Mouse (Mus musculus): ENCODE results near the gene C2cd3.

C2cd3 gene

DNA sequence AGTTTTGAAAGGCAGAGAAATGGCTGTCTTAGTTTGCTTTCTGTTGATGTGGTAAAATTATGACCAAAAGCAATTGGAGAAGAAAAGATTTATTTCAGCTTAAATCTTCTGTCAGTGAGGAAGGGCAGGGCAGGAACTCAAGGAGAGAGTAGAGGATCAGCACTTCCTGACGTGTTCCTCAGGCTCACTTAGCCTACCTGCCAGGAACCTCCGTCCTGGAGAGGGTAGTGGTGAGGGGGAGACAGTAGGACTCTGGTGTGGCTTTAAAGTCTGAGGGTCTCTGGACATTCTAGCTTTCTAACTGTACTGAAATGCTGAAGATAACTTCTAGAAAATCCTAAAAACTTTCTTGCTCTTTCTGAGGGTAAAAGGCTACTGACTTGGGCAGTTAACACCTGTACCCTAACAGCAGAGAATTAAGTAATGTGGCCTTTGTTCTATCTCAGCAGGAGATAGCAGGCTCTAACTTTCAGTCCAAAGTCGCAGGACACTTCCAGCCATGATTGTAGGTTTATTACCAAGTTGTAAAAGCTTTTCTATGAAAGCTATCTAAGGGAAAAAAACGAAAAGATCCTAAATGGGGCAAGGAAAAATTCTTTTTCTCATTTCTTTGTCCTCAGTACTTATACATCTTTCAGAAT is 29.0 kb downstream of the C2cd3 start:
- no peak for DNase-seq (ENCODE audit: low read depth in 1 of 2, low spot score in 2 of 2)

DNA sequence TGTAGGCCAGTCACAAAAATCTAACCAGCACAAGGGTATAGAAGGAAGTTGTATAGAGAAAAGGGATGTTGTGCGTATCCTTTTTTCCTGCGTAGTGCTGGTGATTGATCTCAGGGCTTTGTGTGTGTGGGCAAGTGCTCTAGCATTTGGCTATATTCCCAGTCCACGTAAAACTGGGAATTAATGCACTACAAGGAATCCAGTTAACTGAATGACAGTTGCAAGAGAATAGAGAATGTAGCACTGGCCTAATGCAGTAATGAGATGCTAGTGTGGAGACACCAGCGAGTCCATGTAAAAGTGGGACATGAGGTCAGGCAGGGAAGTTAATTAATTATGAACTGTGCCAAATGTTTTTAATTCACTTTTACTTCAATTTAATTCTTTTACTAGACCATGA is 30.7 kb downstream of the C2cd3 start:
- DNase-seq (ENCODE audit: low read depth in 1 of 2, low spot score in 2 of 2) = no peak

DNA sequence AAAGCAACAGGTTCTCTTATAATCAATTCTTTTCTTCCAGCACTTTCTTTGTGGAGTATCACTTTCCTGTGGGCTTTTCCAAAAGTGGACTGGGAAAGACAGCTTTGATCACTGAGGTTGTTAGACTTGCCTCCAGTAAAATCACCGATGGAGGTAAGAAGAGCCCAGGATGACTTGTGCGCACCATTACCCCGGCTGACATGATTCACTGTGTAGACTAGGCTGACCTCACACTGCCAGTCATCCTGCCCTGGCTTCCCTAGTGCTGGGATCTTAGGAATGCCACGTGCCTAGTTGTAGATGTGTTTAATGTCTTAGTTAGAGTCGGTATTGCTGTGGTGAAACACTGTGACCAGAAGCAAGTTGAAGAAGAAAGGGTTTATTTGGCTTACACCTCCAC is 35.6 kb downstream of the C2cd3 start:
- DNase-seq (ENCODE audit: low read depth in 1 of 2, low spot score in 2 of 2) = no peak

DNA sequence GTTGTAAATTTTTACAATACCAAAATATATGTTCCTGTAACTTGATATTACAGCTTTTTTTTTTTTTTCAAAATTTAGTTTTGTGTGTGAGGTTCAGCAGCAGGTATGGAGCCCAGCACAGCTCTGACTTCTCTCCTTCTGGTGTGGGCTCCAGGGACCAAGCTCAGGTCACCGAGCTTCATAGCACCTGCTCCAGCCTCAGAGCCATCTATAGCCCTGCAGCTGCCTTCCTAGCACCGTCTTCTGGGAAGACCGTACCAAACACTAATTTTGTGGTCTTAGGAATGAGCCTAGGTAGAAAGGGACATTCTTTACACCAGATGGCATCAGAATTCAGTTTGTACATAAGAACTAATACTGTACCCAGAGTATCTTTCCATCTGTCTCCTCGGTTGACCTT is 36.7 kb downstream of the C2cd3 start:
- DNase-seq (ENCODE audit: low read depth in 1 of 2, low spot score in 2 of 2) = no peak

DNA sequence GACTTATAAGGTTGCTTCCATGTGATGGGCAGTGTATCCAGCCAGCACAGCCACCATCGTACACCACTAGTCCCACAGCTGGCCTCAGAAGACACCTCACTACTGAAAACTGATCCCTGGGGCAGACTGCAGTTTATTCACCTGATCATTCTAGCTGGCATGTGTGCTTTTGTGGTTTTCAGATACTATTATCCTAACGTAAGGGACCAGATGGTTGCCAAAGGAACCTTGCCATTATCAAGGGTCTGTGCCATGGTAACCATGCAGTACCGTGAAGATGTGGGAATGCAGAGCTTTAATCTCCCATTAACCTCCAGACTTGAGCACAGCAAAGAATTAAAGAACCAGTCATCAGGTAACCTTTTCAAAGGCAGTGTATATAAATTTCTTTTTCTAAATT is 53.8 kb downstream of the C2cd3 start:
- no peak for DNase-seq (ENCODE audit: low read depth in 1 of 2, low spot score in 2 of 2)

DNA sequence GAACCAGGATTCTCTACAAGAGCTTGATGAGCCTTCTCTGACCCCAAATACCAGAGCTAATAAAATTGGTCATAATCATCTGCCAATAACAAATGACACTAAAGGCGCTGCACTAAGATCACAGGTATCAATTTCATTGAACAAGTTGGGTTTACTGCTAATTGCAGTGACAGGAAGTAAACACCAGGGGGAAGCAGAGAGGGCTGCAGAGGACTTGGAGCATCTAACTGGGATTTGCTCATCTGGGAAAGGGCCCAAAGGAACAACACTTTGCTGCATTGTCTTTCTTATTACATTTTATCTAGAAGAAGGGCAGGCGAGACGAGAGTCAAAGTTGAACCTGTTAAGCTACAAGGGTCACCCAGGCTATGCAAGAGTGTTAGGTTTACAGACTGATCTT is 57.1 kb downstream of the C2cd3 start:
- peak in 1 of 2 experiments; percentile 40 for DNase-seq (ENCODE audit: low read depth in 1 of 2, low spot score in 2 of 2)

DNA sequence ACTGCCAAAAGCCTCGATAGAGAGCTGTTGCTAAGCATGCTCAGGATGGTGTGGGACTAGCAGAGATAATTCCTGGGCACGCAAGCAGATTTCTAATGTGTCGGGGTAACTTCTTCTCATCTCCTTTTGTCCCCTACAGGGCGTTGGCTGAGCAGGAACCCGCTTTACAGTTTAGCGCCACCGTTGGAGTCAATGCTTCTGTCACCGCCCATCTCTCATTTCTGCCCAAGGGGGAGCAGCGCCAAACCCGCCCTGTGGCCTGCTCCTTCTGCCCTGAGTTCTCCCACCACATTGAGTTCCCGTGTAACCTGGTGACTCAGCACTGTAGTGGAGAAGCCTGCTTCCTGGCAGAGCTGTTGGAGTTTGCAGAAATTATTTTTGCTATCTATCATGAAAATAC is 57.9 kb downstream of the C2cd3 start:
- no peak for DNase-seq (ENCODE audit: low read depth in 1 of 2, low spot score in 2 of 2)

DNA sequence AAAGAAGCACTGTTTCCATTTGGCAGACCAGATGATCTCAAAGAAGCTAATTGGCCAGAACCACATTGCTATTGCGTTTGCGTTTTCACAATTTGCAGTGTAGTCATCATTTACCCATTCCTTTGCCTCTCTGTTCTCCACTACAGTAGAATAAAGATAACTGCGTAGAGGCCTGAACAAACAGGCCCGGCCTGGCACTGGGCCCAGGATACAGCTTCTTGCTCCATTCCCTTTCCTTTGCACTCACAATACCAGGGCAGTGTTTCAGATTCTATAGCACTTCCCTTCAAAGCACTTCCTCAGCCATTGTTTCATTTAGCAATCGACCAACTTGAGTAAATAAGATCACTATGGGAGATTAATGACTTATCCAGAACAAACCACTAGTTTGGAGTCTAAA is 59.1 kb downstream of the C2cd3 start:
- DNase-seq (ENCODE audit: low read depth in 1 of 2, low spot score in 2 of 2) = peak; percentile 41 to 52

DNA sequence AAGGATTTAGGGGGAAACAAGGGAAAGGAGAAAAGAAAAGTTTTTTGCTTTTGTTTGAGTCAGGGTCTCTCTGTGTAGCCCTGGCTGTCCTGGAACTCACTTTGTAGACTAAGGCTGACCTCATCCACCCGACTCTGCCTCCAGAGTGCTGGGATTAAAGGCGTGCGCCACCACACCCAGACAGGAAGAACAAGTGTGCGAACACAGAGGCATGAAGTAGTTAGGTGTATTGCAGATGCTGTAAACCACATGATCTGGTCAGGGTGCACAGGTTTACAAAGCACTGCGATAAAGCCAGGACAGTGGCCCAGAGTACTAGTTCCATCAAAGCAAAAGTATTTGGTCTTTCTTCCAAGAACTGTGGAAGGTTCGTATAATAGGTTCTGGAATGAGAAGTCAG is 61.3 kb downstream of the C2cd3 start:
- no peak for DNase-seq (ENCODE audit: low read depth in 1 of 2, low spot score in 2 of 2)

DNA sequence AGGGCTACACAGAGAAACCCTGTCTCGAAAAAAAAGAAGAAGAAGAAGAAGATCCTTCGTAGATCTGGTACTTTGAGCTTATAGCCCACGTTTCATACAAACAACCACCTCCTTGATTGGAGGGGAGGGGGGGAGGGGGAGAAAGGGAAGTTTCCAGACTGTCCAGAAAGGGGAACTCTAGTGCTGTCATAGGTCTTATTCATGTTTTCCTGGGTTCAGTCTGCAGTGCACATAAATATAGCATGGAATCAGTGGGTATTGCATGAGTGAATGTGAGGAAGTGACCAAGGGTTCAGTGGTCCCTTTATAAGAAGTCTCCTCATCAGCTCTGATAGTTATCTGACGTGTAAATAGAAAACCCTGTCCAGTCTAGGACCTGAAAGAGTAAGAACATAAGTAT is 71.7 kb downstream of the C2cd3 start:
- no peak for DNase-seq (ENCODE audit: low read depth in 1 of 2, low spot score in 2 of 2)

DNA sequence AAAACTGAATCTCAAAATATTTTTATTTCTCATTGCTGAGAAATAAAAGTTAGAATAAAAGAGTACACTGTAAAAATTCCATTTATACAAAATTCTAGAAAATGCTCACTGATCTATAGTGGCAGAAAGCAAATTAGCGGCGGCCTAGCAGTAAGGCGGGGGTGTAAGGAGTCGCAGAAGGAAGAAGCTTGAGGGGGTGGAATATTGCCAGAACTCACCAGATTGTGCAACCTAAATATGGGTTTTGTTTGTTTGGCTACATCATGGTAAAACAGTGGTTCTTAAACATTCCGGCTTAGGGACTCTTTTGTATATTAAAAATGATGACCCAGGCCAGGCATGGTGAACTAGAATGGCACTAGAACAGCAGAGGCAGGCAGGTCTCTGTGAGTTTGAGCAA is 74.2 kb downstream of the C2cd3 start:
- DNase-seq (ENCODE audit: low read depth in 1 of 2, low spot score in 2 of 2) = no peak

DNA sequence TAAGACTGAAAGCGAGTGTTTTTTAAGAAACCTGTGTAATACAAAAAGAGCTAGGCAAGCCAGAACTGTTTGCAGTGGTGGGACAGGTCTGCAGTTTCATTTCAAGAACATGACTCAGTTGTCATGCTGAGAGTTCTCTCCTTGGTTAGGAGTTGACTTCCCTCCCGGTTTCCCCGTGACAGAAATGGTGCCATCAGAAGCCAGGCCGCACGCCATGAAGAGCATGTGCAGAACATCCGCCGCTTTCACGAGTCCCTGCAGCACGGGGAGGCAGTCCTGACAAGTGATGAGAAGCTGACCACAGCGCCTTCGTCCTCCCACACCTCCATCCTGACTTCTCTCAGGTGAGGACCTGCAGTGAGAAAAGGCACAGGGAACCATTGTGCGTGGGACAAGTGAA is 76.5 kb downstream of the C2cd3 start:
- no peak for DNase-seq (ENCODE audit: low read depth in 1 of 2, low spot score in 2 of 2)

DNA sequence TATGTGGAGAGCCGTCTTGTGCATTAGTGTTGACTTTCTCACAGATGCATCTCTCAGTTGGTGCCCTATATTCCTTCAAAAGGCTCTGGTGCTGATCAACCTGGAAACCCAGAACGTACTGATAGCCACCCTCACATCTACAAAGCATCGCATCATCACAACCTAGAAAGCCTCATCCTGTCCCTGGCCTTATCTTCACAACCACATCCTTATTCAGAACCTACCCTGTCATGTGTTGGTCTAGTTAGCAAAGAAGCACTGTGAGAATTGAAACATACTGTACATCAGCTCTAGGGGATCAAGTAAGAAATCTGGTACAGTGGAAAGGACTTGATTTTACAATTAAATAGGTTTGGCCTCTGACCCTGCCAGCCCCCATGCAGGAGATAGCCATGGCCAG is 77.0 kb downstream of the C2cd3 start:
- DNase-seq (ENCODE audit: low read depth in 1 of 2, low spot score in 2 of 2) = no peak

DNA sequence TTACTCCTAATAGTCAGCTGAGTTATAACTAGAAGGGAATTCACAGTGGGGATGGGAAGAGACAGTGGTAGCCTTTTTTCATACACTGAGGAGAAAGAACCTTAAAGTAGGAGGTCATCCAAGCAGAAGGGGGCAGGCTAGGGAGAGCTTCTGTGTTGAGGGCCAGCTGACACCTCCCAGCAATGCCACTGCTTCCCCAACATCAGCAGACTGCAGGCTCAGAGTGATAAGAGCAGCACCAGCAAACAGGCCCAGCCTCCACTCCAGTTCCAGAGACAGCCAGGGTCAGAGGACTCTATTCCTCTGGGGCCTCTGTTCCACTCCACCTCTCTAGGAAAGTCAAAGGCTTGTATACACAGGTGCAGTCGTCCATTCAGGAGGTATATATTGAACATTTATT is 86.1 kb downstream of the C2cd3 start:
- no peak for DNase-seq (ENCODE audit: low read depth in 1 of 2, low spot score in 2 of 2)

DNA sequence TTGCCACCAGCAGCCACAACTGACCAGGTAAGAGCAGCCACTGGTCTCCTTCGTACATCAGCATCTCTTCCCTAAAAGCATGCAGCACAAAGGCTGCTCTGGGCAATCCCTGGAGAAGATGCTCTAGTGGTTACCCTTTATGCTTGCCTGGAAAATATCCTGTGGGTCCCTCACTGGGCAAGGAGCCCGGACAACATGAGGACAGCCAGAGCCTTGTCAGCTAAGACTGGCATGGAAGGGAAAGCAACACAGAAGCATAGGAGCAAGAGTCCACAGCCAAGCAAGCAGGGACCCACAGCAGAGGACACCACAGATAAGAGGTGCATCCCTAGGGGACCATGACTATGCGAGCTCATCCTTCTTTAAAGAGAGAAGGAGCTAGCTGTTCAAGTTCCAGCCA is 87.8 kb downstream of the C2cd3 start:
- no peak for DNase-seq (ENCODE audit: low read depth in 1 of 2, low spot score in 2 of 2)

DNA sequence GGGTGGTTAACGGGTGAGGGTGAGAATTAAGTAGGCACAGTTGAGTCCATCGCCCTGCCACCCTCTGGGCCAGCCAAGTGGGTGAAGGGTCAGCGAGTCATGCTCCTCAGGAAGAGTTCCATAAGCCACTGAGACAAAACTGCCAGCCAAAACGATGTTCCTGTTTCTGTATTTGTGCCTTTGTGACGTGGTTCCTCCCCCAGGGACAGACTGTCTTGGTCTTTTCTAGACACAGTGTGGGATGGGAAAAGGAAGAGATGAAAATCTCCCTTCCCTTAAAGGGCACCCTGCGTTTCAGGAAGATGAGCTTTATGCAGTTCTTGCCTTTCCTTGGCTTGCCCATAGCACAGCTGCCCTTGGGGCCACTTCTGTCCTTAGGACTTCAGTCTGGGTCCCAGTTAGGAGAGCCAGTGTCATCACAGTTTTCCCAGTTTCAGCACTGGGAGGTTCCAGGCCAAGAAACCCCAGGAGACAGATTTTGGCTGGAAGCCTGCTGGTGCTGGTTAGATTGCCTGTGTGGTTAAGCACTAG is 89.7 kb downstream of the C2cd3 start:
- peak; percentile 54 to 71 for DNase-seq (ENCODE audit: low read depth in 1 of 2, low spot score in 2 of 2)

DNA sequence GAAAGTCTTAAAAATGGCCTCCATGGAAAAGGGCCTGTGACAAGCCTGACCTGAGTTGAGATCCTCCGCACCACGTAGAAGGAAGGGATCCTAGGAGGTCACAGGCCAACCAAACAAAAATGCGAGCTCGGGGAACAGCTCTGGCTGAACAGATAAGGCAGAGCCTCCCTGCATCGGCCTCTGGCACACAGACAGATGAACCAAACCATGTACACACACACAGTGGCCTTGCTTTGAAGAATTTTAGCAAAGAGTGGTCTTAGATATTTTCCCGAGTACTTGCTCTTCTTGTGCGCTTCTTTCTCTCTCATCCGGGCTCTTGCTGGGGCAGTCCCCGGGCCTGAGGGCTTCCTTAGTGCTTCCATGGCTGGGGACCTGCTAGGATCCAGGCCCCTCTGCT is 91.2 kb downstream of the C2cd3 start:
- DNase-seq (ENCODE audit: low read depth in 1 of 2, low spot score in 2 of 2) = no peak

DNA sequence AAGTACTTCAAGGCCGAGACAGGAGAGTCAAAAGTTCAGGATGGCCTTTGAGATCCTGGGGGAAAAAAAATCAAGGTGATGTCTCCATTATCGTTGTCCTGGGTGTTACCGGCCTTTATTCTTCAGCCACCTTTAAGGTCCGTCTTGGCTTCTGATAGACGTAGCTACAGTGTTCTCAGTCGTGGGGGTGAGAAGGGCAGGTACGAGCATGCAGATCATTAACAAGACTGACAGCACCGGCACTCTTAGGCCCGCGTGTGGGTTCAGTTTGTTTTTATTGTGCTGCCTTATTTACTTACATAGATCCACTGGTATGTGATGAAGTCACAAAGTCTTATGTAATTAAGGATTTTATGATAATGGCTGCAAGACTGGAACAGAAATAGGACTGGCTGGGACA is 91.7 kb downstream of the C2cd3 start:
- no peak for DNase-seq (ENCODE audit: low read depth in 1 of 2, low spot score in 2 of 2)

DNA sequence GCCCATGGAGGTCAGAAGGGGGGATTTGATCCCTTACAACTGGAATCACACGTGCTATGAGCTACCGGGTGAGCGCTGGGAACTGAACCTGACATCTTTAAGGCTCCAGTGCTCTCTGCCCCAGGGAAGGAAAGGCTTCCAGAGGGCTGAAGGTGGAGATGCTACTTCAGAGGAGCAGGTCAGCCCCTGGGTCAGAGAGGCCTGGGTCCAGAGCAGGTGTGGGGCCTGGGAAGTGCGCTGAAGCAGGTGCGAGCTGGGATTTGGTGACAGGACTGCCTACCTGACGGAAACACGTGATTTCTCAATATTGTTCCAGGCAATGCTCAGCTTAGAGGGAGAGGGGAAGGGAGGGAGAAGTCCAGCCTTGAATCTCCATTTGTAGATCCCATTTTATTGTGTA is 92.2 kb downstream of the C2cd3 start:
- no peak for DNase-seq (ENCODE audit: low read depth in 1 of 2, low spot score in 2 of 2)

DNA sequence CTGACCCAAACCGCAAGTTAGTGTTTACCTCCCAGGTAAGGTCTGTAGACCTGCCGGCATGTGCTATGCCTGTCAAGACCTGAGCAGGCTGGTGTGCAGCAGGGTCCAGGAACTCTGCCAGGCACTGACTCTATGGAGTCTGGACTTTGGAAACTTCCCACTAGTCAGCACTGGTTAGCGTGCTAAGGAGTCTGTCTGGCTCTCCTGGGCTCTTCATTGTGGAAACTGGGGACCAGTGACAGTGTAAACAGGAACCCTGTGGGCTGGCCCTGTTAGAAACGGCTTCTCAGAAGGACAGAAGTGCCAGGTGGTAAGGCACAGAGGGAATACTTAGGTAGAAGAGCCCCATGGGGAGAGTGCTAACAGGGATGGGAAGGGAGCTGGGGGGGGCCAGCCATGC is 93.2 kb downstream of the C2cd3 start:
- no peak for DNase-seq (ENCODE audit: low read depth in 1 of 2, low spot score in 2 of 2)

DNA sequence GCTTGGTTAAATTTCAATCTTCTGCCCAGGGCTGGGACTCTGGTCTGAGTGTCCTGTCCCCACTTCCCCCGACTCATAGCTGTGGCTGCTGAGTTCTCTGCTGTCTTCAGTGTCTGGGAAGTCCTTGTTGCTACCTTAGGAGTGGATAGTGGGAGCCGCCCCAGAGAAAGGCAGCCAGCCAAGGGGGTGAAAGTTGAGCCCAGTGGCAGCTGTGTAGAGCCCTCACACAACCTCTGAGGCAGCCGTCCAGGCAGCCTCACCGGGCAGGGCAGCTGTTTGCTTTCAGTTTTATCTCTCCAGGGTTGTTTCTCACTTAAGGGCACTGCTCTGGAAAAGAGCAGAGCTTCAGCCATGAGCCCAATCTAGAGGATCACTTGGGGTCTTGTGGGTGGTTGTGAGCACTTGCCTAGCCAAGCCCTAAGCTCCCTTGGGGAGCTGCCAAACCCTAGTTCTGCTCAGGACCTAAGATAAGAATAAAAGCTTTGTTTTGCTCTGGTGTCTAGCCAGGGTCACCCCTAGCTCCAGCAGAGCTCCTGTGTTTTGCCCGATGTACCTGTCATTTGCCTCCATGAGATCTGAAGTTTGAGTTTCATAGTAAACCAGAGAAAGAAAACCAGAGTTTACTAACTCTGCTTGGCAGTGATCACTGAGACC is 93.8 kb downstream of the C2cd3 start:
- DNase-seq (ENCODE audit: low read depth in 1 of 2, low spot score in 2 of 2) = no peak

DNA sequence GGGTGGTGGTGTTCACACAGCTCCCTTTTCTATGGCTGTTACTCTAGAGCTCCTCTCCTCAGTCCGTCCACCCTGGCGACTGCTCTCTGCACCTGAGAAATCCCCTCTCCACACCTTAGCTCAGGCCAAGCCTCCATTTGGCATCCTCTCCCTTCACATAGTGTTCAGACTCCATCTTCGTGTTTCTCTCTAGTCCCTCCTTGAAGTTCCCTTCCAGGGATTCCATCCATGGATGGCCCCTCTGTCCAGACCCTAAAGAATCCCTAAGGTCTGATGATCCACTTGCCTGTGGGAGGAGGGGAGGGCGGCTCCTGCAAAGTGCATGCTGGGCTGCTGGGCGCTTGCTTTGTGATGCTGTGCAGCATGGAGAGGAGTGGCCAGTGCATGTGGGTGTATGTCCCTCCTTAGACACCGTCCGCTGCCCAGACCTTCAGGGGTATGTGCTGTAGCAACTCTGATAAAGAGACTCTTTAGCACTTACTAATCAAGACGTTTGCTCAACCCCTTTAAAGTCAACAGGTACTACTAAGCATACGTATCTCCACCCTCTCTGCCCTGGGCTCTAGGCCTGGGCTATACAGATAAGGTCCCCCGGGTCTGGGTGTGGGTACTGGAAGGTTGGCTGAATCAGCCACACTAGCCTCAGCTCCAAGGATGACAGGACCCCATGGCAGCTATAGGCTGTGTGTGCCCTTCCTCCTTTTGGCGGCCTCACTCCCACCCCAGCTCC is 94.9 kb downstream of the C2cd3 start:
- no peak for DNase-seq (ENCODE audit: low read depth in 1 of 2, low spot score in 2 of 2)

Data from monocyte, adult 2 months (primary cell).